Mouse (Mus musculus): ENCODE measurements around the gene E2f2. TPM values are rescaled to one million over a fixed set of nuclear protein-coding genes. Genes with fewer than 3 reads are reported as not detected.

The E2f2 gene
- polyA plus RNA-seq, 1 experiment from 2014 or later, result 7.3 TPM

GRCm38 (mm10) chr4:136134978-136135873 lies 37.0 kb upstream of the E2f2 start:
- peak; percentile 80 for ATAC-seq (ENCODE audit: low FRiP score, low TSS enrichment)
- Histone ChIP-seq H3K27me3 (ENCODE audit: insufficient read depth, low read length) (no peaks in the 10 kb centered on the region), H3K4me1 (ENCODE audit: insufficient read depth, low read length) (peaks cover 52% of the 10 kb centered on the region), H3K4me2 (replicated peaks; ENCODE audit: low read depth, low read length) (peak overlapping the region; percentile 73), H3K4me3 (ENCODE audit: low read length) (peak overlapping the region; percentile 41), H3K27ac (ENCODE audit: low read length) (peak overlapping the region; percentile 98), H3K36me3 (ENCODE audit: insufficient read depth, low read length) (no peaks in the 10 kb centered on the region), H3K9ac (replicated peaks; ENCODE audit: low read length) (peak overlapping the region; percentile 79), H3K9me3 (ENCODE audit: low read length) (no peaks in the 10 kb centered on the region)
- 3% methylated on average over 50 of the region's 50 CpGs for WGBS

- Histone ChIP-seq H3K27me3 (ENCODE audit: insufficient read depth, low read length) (no peaks in the 10 kb centered on the region), H3K9me3 (ENCODE audit: low read length) (no peaks in the 10 kb centered on the region), H3K4me2 (replicated peaks; ENCODE audit: low read depth, low read length) (peak overlapping the region; percentile 73), H3K9ac (replicated peaks; ENCODE audit: low read length) (peak overlapping the region; percentile 79), H3K4me1 (ENCODE audit: insufficient read depth, low read length) (peaks cover 58% of the 10 kb centered on the region), H3K4me3 (ENCODE audit: low read length) (peak overlapping the region; percentile 41), H3K27ac (ENCODE audit: low read length) (peak overlapping the region; percentile 98), H3K36me3 (ENCODE audit: insufficient read depth, low read length) (no peaks in the 10 kb centered on the region)
- 42% methylated on average over 9 of the region's 9 CpGs for WGBS
- ATAC-seq (ENCODE audit: low FRiP score, low TSS enrichment), result no peak
These were observed 36.1 kb upstream of the E2f2 start for GRCm38 (mm10) chr4:136135874-136136728.

DNA sequence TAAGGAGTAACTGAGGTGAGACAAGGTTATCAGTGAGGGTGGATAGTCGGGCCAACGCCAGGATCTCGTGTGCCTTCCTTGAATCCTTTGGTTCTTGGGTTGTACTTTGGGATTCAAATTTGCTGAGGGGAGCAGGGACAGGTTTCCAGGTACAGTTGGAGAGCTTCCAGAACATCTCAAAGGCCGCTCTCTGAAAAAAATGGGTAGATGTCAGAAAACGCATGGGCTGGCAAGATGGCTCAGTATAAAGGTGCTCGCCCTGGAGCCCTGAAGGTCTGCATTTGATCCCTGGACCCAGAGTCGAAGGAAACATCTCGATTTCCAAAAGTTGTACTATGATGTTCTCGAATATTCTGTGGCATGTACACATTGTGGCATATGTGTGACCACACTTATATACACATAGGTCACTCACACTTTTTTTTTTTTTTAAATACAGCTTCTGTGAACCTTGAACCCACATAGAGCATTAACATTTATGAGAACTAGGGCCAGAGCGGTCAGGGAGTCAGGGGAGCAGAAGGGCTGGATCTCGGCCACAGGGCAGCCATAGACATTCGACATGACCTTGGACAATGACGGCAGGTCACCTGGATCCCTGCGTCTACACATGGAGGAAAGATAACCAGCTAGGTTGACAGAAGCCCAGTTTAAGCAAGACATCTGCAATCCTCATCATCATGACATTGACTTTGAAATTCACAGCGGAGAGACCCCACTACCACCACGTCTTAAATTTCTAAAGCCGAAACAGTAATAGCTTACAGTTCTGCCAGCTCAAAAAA lies 32.7 kb upstream of the E2f2 start:
- 40% methylated on average over 17 of the region's 17 CpGs for WGBS

GRCm38 (mm10) chr4:136140327-136141250 lies 31.6 kb upstream of the E2f2 start:
- no peaks in the 10 kb centered on the region for H3K9me3 ChIP-seq (ENCODE audit: low read length)
- peaks cover 8% of the 10 kb centered on the region; the same call in 1 of the 2 replicates for H3K36me3 ChIP-seq (ENCODE audit: insufficient read depth, low read length)
- WGBS, result 4% methylated on average over 31 of the region's 31 CpGs
- peak overlapping the region; percentile 61 for H3K9ac ChIP-seq (replicated peaks; ENCODE audit: low read length)
- no peaks in the 10 kb centered on the region for H3K27me3 ChIP-seq (ENCODE audit: insufficient read depth, low read length)
- peaks cover 59% of the 10 kb centered on the region for H3K4me1 ChIP-seq (ENCODE audit: insufficient read depth, low read length)
- peak overlapping the region; percentile 27 for H3K4me3 ChIP-seq (ENCODE audit: low read length)
- H3K27ac ChIP-seq (ENCODE audit: low read length), result peak overlapping the region; percentile 99
- ATAC-seq (ENCODE audit: low FRiP score, low TSS enrichment), result peak; percentile 90
- peak overlapping the region; percentile 47 for H3K4me2 ChIP-seq (replicated peaks; ENCODE audit: low read depth, low read length)

More for the DNA sequence above, 32.7 kb upstream of the E2f2 start:
- Histone ChIP-seq H3K4me3 (ENCODE audit: low read length) (peak overlapping the region; percentile 3; the same call in 1 of the 2 replicates), H3K27me3 (ENCODE audit: insufficient read depth, low read length) (no peaks in the 10 kb centered on the region), H3K9me3 (ENCODE audit: low read length) (no peaks in the 10 kb centered on the region), H3K4me2 (replicated peaks; ENCODE audit: low read depth, low read length) (peak overlapping the region; percentile 33), H3K36me3 (ENCODE audit: insufficient read depth, low read length) (no peaks in the 10 kb centered on the region), H3K4me1 (ENCODE audit: insufficient read depth, low read length) (peaks cover 61% of the 10 kb centered on the region), H3K9ac (replicated peaks; ENCODE audit: low read length) (peak overlapping the region; percentile 56), H3K27ac (ENCODE audit: low read length) (peak overlapping the region; percentile 99)
- no peak for ATAC-seq (ENCODE audit: low FRiP score, low TSS enrichment)

- 5% methylated on average over 17 of the region's 17 CpGs for WGBS
- Histone ChIP-seq H3K27me3 (ENCODE audit: insufficient read depth, low read length) (no peaks in the 10 kb centered on the region), H3K4me1 (ENCODE audit: insufficient read depth, low read length) (peaks cover 68% of the 10 kb centered on the region), H3K4me3 (ENCODE audit: low read length) (peak overlapping the region; percentile 94), H3K4me2 (replicated peaks; ENCODE audit: low read depth, low read length) (peak overlapping the region; percentile 80), H3K36me3 (ENCODE audit: insufficient read depth, low read length) (peaks cover 12% of the 10 kb centered on the region; the same call in 1 of the 2 replicates), H3K27ac (ENCODE audit: low read length) (peak overlapping the region; percentile 99), H3K9me3 (ENCODE audit: low read length) (no peaks in the 10 kb centered on the region), H3K9ac (replicated peaks; ENCODE audit: low read length) (peak overlapping the region; percentile 65)
- no peak for ATAC-seq (ENCODE audit: low FRiP score, low TSS enrichment)
These were observed 29.7 kb upstream of the E2f2 start for GRCm38 (mm10) chr4:136142267-136143192.

GRCm38 (mm10) chr4:136143193-136143976 lies 28.8 kb upstream of the E2f2 start, which contains the start of gene Id3:
Gene Id3 (plus strand): TSS chr4:136143497.
- H3K27ac ChIP-seq (ENCODE audit: low read length), result peak within 1 kb of the TSS; percentile 99
- peak; percentile 88 for ATAC-seq (ENCODE audit: low FRiP score, low TSS enrichment)
- under 1% methylated on average over 39 of the region's 39 CpGs for WGBS
- H3K9me3 ChIP-seq (ENCODE audit: low read length), result no peaks in the 10 kb centered on the region
- peak within 1 kb of the TSS; percentile 94 for H3K4me3 ChIP-seq (ENCODE audit: low read length)
- H3K9ac ChIP-seq (replicated peaks; ENCODE audit: low read length), result peak within 1 kb of the TSS; percentile 91
- peak within 1 kb of the TSS; percentile 80 for H3K4me2 ChIP-seq (replicated peaks; ENCODE audit: low read depth, low read length)
- no peaks in the 10 kb centered on the region for H3K27me3 ChIP-seq (ENCODE audit: insufficient read depth, low read length)
- H3K36me3 ChIP-seq (ENCODE audit: insufficient read depth, low read length), result peaks cover 12% of the 10 kb centered on the region; the same call in 1 of the 2 replicates
- H3K4me1 ChIP-seq (ENCODE audit: insufficient read depth, low read length), result peaks cover 65% of the 10 kb centered on the region

DNA sequence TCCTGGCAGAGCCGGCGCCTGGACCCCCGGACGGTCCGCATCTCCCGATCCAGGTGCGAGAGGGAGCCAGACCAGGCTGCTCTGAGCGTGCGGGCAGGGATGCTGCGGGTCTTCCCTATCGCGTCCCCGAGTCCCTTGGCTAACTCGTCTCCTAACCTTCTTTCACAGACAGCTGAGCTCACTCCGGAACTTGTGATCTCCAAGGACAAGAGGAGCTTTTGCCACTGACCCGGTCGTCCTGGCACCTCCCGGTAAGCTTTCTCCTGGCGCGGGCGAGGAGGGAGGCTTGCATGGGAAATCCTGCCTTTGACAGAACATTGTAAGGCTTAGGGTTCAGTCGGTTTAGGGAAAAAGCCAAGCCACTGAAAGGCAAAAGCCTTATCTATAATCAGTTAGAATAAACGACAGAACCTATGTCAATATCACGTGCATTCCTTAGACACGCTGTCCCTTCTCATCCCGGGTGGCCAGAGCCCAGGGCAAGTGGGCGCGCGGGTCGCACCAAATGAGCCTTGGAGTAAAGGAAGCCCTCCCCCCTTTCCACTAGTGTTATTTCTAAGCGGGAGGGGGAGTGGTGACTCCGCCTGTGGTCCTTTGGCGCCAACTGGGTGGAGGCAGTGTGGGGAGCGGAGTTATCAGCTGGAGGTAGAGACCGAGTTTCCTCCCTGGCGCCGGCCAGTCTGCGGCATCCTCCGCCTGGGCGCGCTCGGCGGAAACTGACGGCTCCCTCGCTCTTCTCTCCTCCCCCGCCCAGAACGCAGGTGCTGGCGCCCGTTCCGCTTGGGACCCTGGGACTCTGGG lies 27.9 kb upstream of the E2f2 start:
- under 1% methylated on average over 50 of the region's 50 CpGs for WGBS
- Histone ChIP-seq H3K9me3 (ENCODE audit: low read length) (no peaks in the 10 kb centered on the region), H3K27ac (ENCODE audit: low read length) (peak overlapping the region; percentile 99), H3K27me3 (ENCODE audit: insufficient read depth, low read length) (no peaks in the 10 kb centered on the region), H3K4me1 (ENCODE audit: insufficient read depth, low read length) (peaks cover 65% of the 10 kb centered on the region), H3K9ac (replicated peaks; ENCODE audit: low read length) (peak overlapping the region; percentile 91), H3K36me3 (ENCODE audit: insufficient read depth, low read length) (peaks cover 12% of the 10 kb centered on the region; the same call in 1 of the 2 replicates), H3K4me3 (ENCODE audit: low read length) (peak overlapping the region; percentile 94), H3K4me2 (replicated peaks; ENCODE audit: low read depth, low read length) (peak overlapping the region; percentile 80)
- ATAC-seq (ENCODE audit: low FRiP score, low TSS enrichment), result 0 out of 2 replicates have a peak, but pooled peaks have one; percentile 0
